Mouse (Mus musculus) hindbrain, embryonic 13.5 days (tissue): ENCODE data around the gene Fam131c. TPM values are rescaled to one million over a fixed set of nuclear protein-coding genes. Genes with fewer than 3 reads are reported as not detected.

Experiments used
- ATAC-seq: fragments of 200-750 bp; cut with Nextera tagmentation; 2 replicates; pipeline ENCODE4 v1.8.0; 2017; ENCODE audit warnings: moderate TSS enrichment; ENCODE audit not compliant: low FRiP score
- H3K27ac ChIP-seq: fragments of 300-500 bp; sonication (generic); 2 replicates; pipeline ENCODE4 v1.5.1; 2015; ENCODE audit warnings: inconsistent platforms, mild to moderate bottlenecking, moderate library complexity
- H3K27me3 ChIP-seq: fragments of 300-500 bp; sonication (generic); 2 replicates; pipeline ENCODE4 v1.6.1; 2015; ENCODE audit warnings: mild to moderate bottlenecking, inconsistent platforms
- H3K36me3 ChIP-seq: fragments of 300-500 bp; sonication (generic); 2 replicates; pipeline ENCODE4 v1.6.1; 2015; ENCODE audit warnings: mild to moderate bottlenecking, inconsistent platforms
- H3K4me1 ChIP-seq: fragments of 300-500 bp; sonication (generic); replicated peaks from 2 replicates; pipeline ENCODE4 v1.6.1; 2015; ENCODE audit warnings: inconsistent platforms
- H3K4me2 ChIP-seq: fragments of 300-500 bp; sonication (generic); 2 replicates; pipeline ENCODE4 v1.6.1; 2015; ENCODE audit warnings: inconsistent platforms, mild to moderate bottlenecking, moderate library complexity
- H3K4me3 ChIP-seq: fragments of 300-500 bp; sonication (generic); 2 replicates; pipeline ENCODE4 v1.5.1; 2015; ENCODE audit warnings: mild to moderate bottlenecking, inconsistent platforms
- H3K9ac ChIP-seq: fragments of 300-500 bp; sonication (generic); 2 replicates; pipeline ENCODE4 v1.6.1; 2015; ENCODE audit warnings: mild to moderate bottlenecking, inconsistent platforms
- H3K9me3 ChIP-seq: fragments of 300-500 bp; sonication (generic); 2 replicates; pipeline ENCODE4 v1.6.1; 2016; ENCODE audit warnings: inconsistent platforms
- WGBS: fragments of 180-500 bp; shearing (Covaris S2); methylation state at CpG from one replicate; pipeline ENCODE4 v1.1.7; 2015; 5-methylcytosine and 5-hydroxymethylcytosine counted together
- polyA plus RNA-seq: library from polyadenylated mRNA; unstranded; fragments of >200 nt; fragmentation: Nextera tagmentation; extraction: Ambion mirVana; gene quantifications from 2 replicates; pipeline ENCODE4 v1.2.1, GENCODE M21; 2015

Gene Fam131c
- polyA plus RNA-seq, 1 experiment from 2014 or later = 11.7 TPM

- 83% methylated on average over 12 of the region's 12 CpGs for WGBS
- H3K9me3 ChIP-seq = no peaks in the 10 kb centered on the region
- H3K4me1 ChIP-seq = peaks cover 4% of the 10 kb centered on the region; the same call in 1 of the 2 replicates
- no peak overlapping the region for H3K4me3 ChIP-seq
- H3K4me2 ChIP-seq = no peak overlapping the region
- H3K9ac ChIP-seq = no peak overlapping the region
- H3K36me3 ChIP-seq = no peaks in the 10 kb centered on the region
- peaks cover 19% of the 10 kb centered on the region for H3K27me3 ChIP-seq
- H3K27ac ChIP-seq = no peak overlapping the region
- ATAC-seq = no peak
Observed at GRCm38 (mm10) chr4:141391293-141391692, 23.3 kb downstream of the Fam131c start.

GRCm38 (mm10) chr4:141394751-141395150, 26.7 kb downstream of the Fam131c start:
- Histone ChIP-seq H3K36me3 (no peaks in the 10 kb centered on the region), H3K4me3 (no peak overlapping the region), H3K27me3 (peaks cover 34% of the 10 kb centered on the region), H3K27ac (no peak overlapping the region), H3K9me3 (no peaks in the 10 kb centered on the region), H3K4me2 (no peak overlapping the region), H3K4me1 (peaks cover 4% of the 10 kb centered on the region; the same call in 1 of the 2 replicates), H3K9ac (no peak overlapping the region)
- 21% methylated on average over 16 of the region's 16 CpGs for WGBS
- ATAC-seq = no peak

- H3K36me3 ChIP-seq = no peaks in the 10 kb centered on the region
- H3K27ac ChIP-seq = no peak overlapping the region
- no peaks in the 10 kb centered on the region for H3K9me3 ChIP-seq
- no peak for ATAC-seq
- H3K4me1 ChIP-seq = peaks cover 4% of the 10 kb centered on the region; the same call in 1 of the 2 replicates
- H3K27me3 ChIP-seq = peaks cover 33% of the 10 kb centered on the region
- WGBS = 78% methylated on average over 12 of the region's 12 CpGs
- H3K4me3 ChIP-seq = no peak overlapping the region
- no peak overlapping the region for H3K9ac ChIP-seq
- H3K4me2 ChIP-seq = no peak overlapping the region
Observed at GRCm38 (mm10) chr4:141397861-141398260, 29.8 kb downstream of the Fam131c start.

GRCm38 (mm10) chr4:141398545-141398944, 30.5 kb downstream of the Fam131c start, which contains the start of gene Clcnka:
Gene Clcnka (minus strand): TSS chr4:141398724.
- Histone ChIP-seq H3K27me3 (peaks cover 32% of the 10 kb centered on the region), H3K36me3 (no peaks in the 10 kb centered on the region), H3K4me2 (no peak within 1 kb of the TSS), H3K4me1 (peaks cover 4% of the 10 kb centered on the region; the same call in 1 of the 2 replicates), H3K27ac (no peak within 1 kb of the TSS), H3K9ac (no peak within 1 kb of the TSS), H3K4me3 (no peak within 1 kb of the TSS), H3K9me3 (no peaks in the 10 kb centered on the region)
- 73% methylated on average over 12 of the region's 12 CpGs for WGBS
- ATAC-seq = no peak

GRCm38 (mm10) chr4:141400171-141400570, 32.2 kb downstream of the Fam131c start:
- Histone ChIP-seq H3K9me3 (no peaks in the 10 kb centered on the region), H3K36me3 (no peaks in the 10 kb centered on the region), H3K4me1 (peaks cover 6% of the 10 kb centered on the region; the same call in 1 of the 2 replicates), H3K27ac (no peak overlapping the region), H3K9ac (no peak overlapping the region), H3K27me3 (peaks cover 33% of the 10 kb centered on the region), H3K4me3 (no peak overlapping the region), H3K4me2 (no peak overlapping the region)
- no peak for ATAC-seq
- 88% methylated on average over 15 of the region's 15 CpGs for WGBS

- H3K4me2 ChIP-seq = peak overlapping the region; percentile 42
- peak overlapping the region; percentile 65 for H3K9ac ChIP-seq
- H3K36me3 ChIP-seq = no peaks in the 10 kb centered on the region
- H3K4me1 ChIP-seq = peaks cover 6% of the 10 kb centered on the region; the same call in 1 of the 2 replicates
- H3K27ac ChIP-seq = no peak overlapping the region
- WGBS = 16% methylated on average over 15 of the region's 15 CpGs
- 0 out of 2 replicates have a peak overlapping the region, but pooled peaks have one; percentile 11 for H3K4me3 ChIP-seq
- H3K27me3 ChIP-seq = peaks cover 22% of the 10 kb centered on the region
- ATAC-seq = peak; percentile 88
- no peaks in the 10 kb centered on the region for H3K9me3 ChIP-seq
Observed at GRCm38 (mm10) chr4:141404518-141405313, 36.7 kb downstream of the Fam131c start.

GRCm38 (mm10) chr4:141405314-141405622, 37.2 kb downstream of the Fam131c start:
- Histone ChIP-seq H3K27ac (no peak overlapping the region), H3K4me1 (peaks cover 6% of the 10 kb centered on the region; the same call in 1 of the 2 replicates), H3K4me3 (no peak overlapping the region), H3K27me3 (peaks cover 22% of the 10 kb centered on the region), H3K4me2 (no peak overlapping the region), H3K9ac (peak overlapping the region; percentile 8; the same call in 1 of the 2 replicates), H3K9me3 (no peaks in the 10 kb centered on the region), H3K36me3 (no peaks in the 10 kb centered on the region)
- 81% methylated on average over 3 of the region's 3 CpGs for WGBS
- ATAC-seq = no peak

- 51% methylated on average over 14 of the region's 14 CpGs for WGBS
- H3K9ac ChIP-seq = no peak overlapping the region
- no peak overlapping the region for H3K4me2 ChIP-seq
- no peak for ATAC-seq
- no peaks in the 10 kb centered on the region for H3K9me3 ChIP-seq
- H3K27ac ChIP-seq = no peak overlapping the region
- H3K36me3 ChIP-seq = no peaks in the 10 kb centered on the region
- no peak overlapping the region for H3K4me3 ChIP-seq
- peaks cover 6% of the 10 kb centered on the region; the same call in 1 of the 2 replicates for H3K4me1 ChIP-seq
- peaks cover 26% of the 10 kb centered on the region for H3K27me3 ChIP-seq
Observed at GRCm38 (mm10) chr4:141406516-141407299, 38.7 kb downstream of the Fam131c start.

GRCm38 (mm10) chr4:141408577-141408976, 40.6 kb downstream of the Fam131c start:
- Histone ChIP-seq H3K27me3 (peaks cover 26% of the 10 kb centered on the region), H3K9ac (no peak overlapping the region), H3K9me3 (no peaks in the 10 kb centered on the region), H3K4me3 (no peak overlapping the region), H3K36me3 (no peaks in the 10 kb centered on the region), H3K4me1 (peaks cover 6% of the 10 kb centered on the region; the same call in 1 of the 2 replicates), H3K4me2 (no peak overlapping the region), H3K27ac (no peak overlapping the region)
- WGBS = 82% methylated on average over 3 of the region's 3 CpGs
- ATAC-seq = no peak

- no peak for ATAC-seq
- H3K4me1 ChIP-seq = no peaks in the 10 kb centered on the region
- no peaks in the 10 kb centered on the region for H3K9me3 ChIP-seq
- H3K9ac ChIP-seq = no peak overlapping the region
- no peak overlapping the region for H3K4me2 ChIP-seq
- WGBS = 23% methylated on average over 22 of the region's 22 CpGs
- H3K4me3 ChIP-seq = no peak overlapping the region
- H3K27me3 ChIP-seq = peaks cover 10% of the 10 kb centered on the region
- no peak overlapping the region for H3K27ac ChIP-seq
- H3K36me3 ChIP-seq = no peaks in the 10 kb centered on the region
Observed at GRCm38 (mm10) chr4:141411430-141411992, 43.5 kb downstream of the Fam131c start.

- no peak for ATAC-seq
- 70% methylated on average over 7 of the region's 7 CpGs for WGBS
- Histone ChIP-seq H3K4me3 (no peak within 1 kb of the TSS), H3K36me3 (no peaks in the 10 kb centered on the region), H3K9me3 (no peaks in the 10 kb centered on the region), H3K4me1 (no peaks in the 10 kb centered on the region), H3K27ac (no peak within 1 kb of the TSS), H3K4me2 (no peak within 1 kb of the TSS), H3K27me3 (peaks cover 6% of the 10 kb centered on the region), H3K9ac (no peak within 1 kb of the TSS)
Observed at GRCm38 (mm10) chr4:141415924-141416323, 47.9 kb downstream of the Fam131c start, which contains the start of gene Clcnkb. Gene Clcnkb (minus strand): TSS chr4:141416014.
